Mouse (Mus musculus) gastrocnemius, postnatal 14 days (tissue): ENCODE results near the gene Chadl. TPM values are rescaled to one million over a fixed set of nuclear protein-coding genes. Genes with fewer than 3 reads are reported as not detected.

Experiments used
- total RNA-seq, 2 experiments: library from RNA; stranded (reverse); gene quantifications; 2 replicates each; pipeline ENCODE4 v1.2.3; 2021

The Chadl gene
- total RNA-seq, 2 experiments from 2014 or later, result 0.91 to 1.8 TPM

Other genes starting within 250 kb of the Chadl start
- 100 to 1,000 TPM; 106 to 113 TPM for gene Rbx1, start 231.0 kb downstream of the Chadl start, total RNA-seq
- 10 to 100 TPM; 28.7 to 30.8 TPM for gene Ep300, start 111.9 kb downstream of the Chadl start, total RNA-seq
- gene L3mbtl2, start 33.4 kb downstream of the Chadl start, total RNA-seq, result 1 to 10 TPM; 5.3 to 7.2 TPM
- gene Zc3h7b, start 47.8 kb upstream of the Chadl start, total RNA-seq, result 10 to 100 TPM; 30.8 to 37.9 TPM
- 10 to 100 TPM; 24.8 to 27.8 TPM for gene Rangap1, start 48.2 kb upstream of the Chadl start, total RNA-seq
- 100 to 1,000 TPM; 101 to 115 TPM for gene Tef, start 105.1 kb upstream of the Chadl start, total RNA-seq
- 100 to 1,000 TPM in 1 of 2 experiments, 10 to 100 TPM in 1; 44.8 to 106 TPM for gene Tob2, start 161.5 kb upstream of the Chadl start, total RNA-seq
- gene Phf5a, start 174.6 kb upstream of the Chadl start, total RNA-seq, result 10 to 100 TPM; 40.8 to 41.2 TPM
- gene Aco2, start 175.0 kb upstream of the Chadl start, total RNA-seq, result 1,000 to 10,000 TPM in 1 of 2 experiments, 100 to 1,000 TPM in 1; 894 to 1,160 TPM
- 1 to 10 TPM; 7.3 to 8.1 TPM for gene Polr3h, start 229.0 kb upstream of the Chadl start, total RNA-seq
- 1 to 10 TPM; 3.7 to 3.8 TPM for gene Csdc2, start 239.5 kb upstream of the Chadl start, total RNA-seq